Mouse (Mus musculus): ENCODE measurements at regions not wholly inside any gene's neighbourhood (a gene's known extent, or its start where the extent isn't known, plus 50 kb on each side); places are given as distances from the start of the nearest gene placed in this dataset.
"Not testable (repeated sequence)": the region's sequence is repeated elsewhere in the genome, so short reads cannot be mapped to it uniquely, and the experiment has no call there.

GRCm38 (mm10) chr16:50010074-50010473 is 209.7 kb downstream of the Cd47 start:
- no peak for DNase-seq (ENCODE audit: low spot score)

GRCm38 (mm10) chr16:50010532-50010971 is 210.2 kb downstream of the Cd47 start:
- peak; percentile 46 for DNase-seq (ENCODE audit: low spot score)

GRCm38 (mm10) chr16:50023885-50024284 is 223.6 kb downstream of the Cd47 start:
- no peak for DNase-seq (ENCODE audit: low spot score)

- no peak for DNase-seq (ENCODE audit: low spot score)
Measured at GRCm38 (mm10) chr16:50026100-50026884, 226.0 kb downstream of the Cd47 start.

- DNase-seq (ENCODE audit: low spot score), result no peak
Measured at GRCm38 (mm10) chr16:50027189-50027588, 226.9 kb downstream of the Cd47 start.

- no peak for DNase-seq (ENCODE audit: low spot score)
Measured at GRCm38 (mm10) chr16:50029711-50030110, 229.4 kb downstream of the Cd47 start.

- not testable (repeated sequence) for DNase-seq (ENCODE audit: low spot score)
Measured at GRCm38 (mm10) chr16:50030355-50030754, 230.0 kb downstream of the Cd47 start.

GRCm38 (mm10) chr16:50030905-50031369 is 230.6 kb downstream of the Cd47 start:
- no peak for DNase-seq (ENCODE audit: low spot score)

GRCm38 (mm10) chr16:50032798-50033197 is 232.5 kb downstream of the Cd47 start:
- no peak for DNase-seq (ENCODE audit: low spot score)

GRCm38 (mm10) chr16:50036296-50036734 is 236.0 kb downstream of the Cd47 start:
- no peak for DNase-seq (ENCODE audit: low spot score)

- DNase-seq (ENCODE audit: low spot score), result no peak
Measured at GRCm38 (mm10) chr16:50044103-50044502, 243.8 kb downstream of the Cd47 start.

GRCm38 (mm10) chr16:50045552-50046547 is 245.5 kb downstream of the Cd47 start:
- DNase-seq (ENCODE audit: low spot score), result peak; percentile 70

GRCm38 (mm10) chr16:50063540-50063939 is 263.2 kb downstream of the Cd47 start:
- DNase-seq (ENCODE audit: low spot score), result no peak

GRCm38 (mm10) chr16:50065336-50066082 is 265.2 kb downstream of the Cd47 start:
- no peak for DNase-seq (ENCODE audit: low spot score)

GRCm38 (mm10) chr16:50069033-50069432 is 268.7 kb downstream of the Cd47 start:
- peak; percentile 44 for DNase-seq (ENCODE audit: low spot score)

GRCm38 (mm10) chr16:50070728-50071127 is 270.4 kb downstream of the Cd47 start:
- no peak for DNase-seq (ENCODE audit: low spot score)

GRCm38 (mm10) chr16:50072853-50073360 is 272.6 kb downstream of the Cd47 start:
- no peak for DNase-seq (ENCODE audit: low spot score)

- no peak for DNase-seq (ENCODE audit: low spot score)
Measured at GRCm38 (mm10) chr16:50073979-50074378, 273.6 kb downstream of the Cd47 start.

GRCm38 (mm10) chr16:50075641-50076040 is 275.3 kb downstream of the Cd47 start:
- no peak for DNase-seq (ENCODE audit: low spot score)

GRCm38 (mm10) chr16:50081511-50081910 is 281.2 kb downstream of the Cd47 start:
- no peak for DNase-seq (ENCODE audit: low spot score)

- no peak for DNase-seq (ENCODE audit: low spot score)
Measured at GRCm38 (mm10) chr16:50092318-50092717, 292.0 kb downstream of the Cd47 start.

- DNase-seq (ENCODE audit: low spot score), result no peak
Measured at GRCm38 (mm10) chr16:50092780-50093179, 292.4 kb downstream of the Cd47 start.
